Mouse (Mus musculus) heart, embryonic 13.5 days (tissue): ENCODE measurements at regions not wholly inside any gene's neighbourhood (a gene's known extent, or its start where the extent isn't known, plus 50 kb on each side); places are given as distances from the start of the nearest gene placed in this dataset.
A peak's percentile ranks its signal among the peaks of the same experiment; 100 is the strongest.

Experiments used
- ATAC-seq: fragments of 200-750 bp; cut with Nextera tagmentation; 2 replicates; pipeline ENCODE4 v1.8.0; 2017; ENCODE audit warnings: moderate TSS enrichment; ENCODE audit not compliant: insufficient number of reproducible peaks, low FRiP score, low TSS enrichment; ENCODE audit errors: extremely low read depth
- H3K27ac ChIP-seq: fragments of 300-500 bp; sonication (generic); replicated peaks from 2 replicates; pipeline ENCODE4 v1.5.1; 2015; ENCODE audit warnings: moderate library complexity, mild to moderate bottlenecking, inconsistent platforms
- H3K27me3 ChIP-seq: fragments of 300-500 bp; sonication (generic); replicated peaks from 2 replicates; pipeline ENCODE4 v1.6.1; 2015; ENCODE audit warnings: mild to moderate bottlenecking, inconsistent platforms
- H3K36me3 ChIP-seq: fragments of 300-500 bp; sonication (generic); 2 replicates; pipeline ENCODE4 v1.6.1; 2015; ENCODE audit warnings: mild to moderate bottlenecking, inconsistent platforms
- H3K4me1 ChIP-seq: fragments of 300-500 bp; sonication (generic); 2 replicates; pipeline ENCODE4 v1.6.1; 2015; ENCODE audit warnings: inconsistent platforms
- H3K4me2 ChIP-seq: fragments of 300-500 bp; sonication (generic); 2 replicates; pipeline ENCODE4 v1.6.1; 2015; ENCODE audit warnings: inconsistent platforms, mild to moderate bottlenecking, moderate library complexity
- H3K4me3 ChIP-seq: fragments of 300-500 bp; sonication (generic); 2 replicates; pipeline ENCODE4 v1.5.1; 2015; ENCODE audit warnings: moderate library complexity, mild to moderate bottlenecking, inconsistent platforms
- H3K9ac ChIP-seq: fragments of 300-500 bp; sonication (generic); 2 replicates; pipeline ENCODE4 v1.6.1; 2015; ENCODE audit warnings: inconsistent platforms, mild to moderate bottlenecking, moderate library complexity
- H3K9me3 ChIP-seq: fragments of 300-500 bp; sonication (generic); 2 replicates; pipeline ENCODE4 v1.6.1; 2016; ENCODE audit warnings: inconsistent platforms
- WGBS: fragments of 180-500 bp; shearing (Covaris S2); methylation state at CpG from one replicate; pipeline ENCODE4 v1.1.7; 2015; ENCODE audit warnings: mixed read lengths; 5-methylcytosine and 5-hydroxymethylcytosine counted together

DNA sequence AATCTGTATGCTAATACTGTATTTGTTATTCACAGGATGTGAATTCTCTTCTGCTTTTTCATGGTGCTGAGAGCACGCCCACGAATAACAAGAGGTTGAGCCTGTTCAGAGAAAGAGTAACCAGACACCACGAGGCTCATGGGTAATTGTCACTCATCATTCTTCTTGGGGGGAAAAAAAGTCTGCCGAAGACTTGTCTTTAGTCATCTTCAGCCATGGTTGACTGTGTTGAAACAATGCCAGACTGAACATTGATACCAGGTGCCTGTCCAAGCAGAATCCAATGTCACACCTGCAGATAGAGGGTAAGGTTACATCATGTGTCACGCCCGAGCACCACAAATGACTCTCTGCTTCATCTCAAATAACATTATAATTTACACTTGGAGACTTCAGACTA is 418.5 kb downstream of the Fgf9 start:
- Histone ChIP-seq H3K27me3 (no peaks in the 10 kb centered on the region), H3K9ac (no peak overlapping the region), H3K4me2 (no peak overlapping the region), H3K4me3 (no peak overlapping the region), H3K4me1 (no peaks in the 10 kb centered on the region), H3K27ac (no peak overlapping the region), H3K9me3 (no peaks in the 10 kb centered on the region), H3K36me3 (no peaks in the 10 kb centered on the region)
- WGBS, result 72% methylated on average over 6 of the region's 6 CpGs
- ATAC-seq, result no peak

DNA sequence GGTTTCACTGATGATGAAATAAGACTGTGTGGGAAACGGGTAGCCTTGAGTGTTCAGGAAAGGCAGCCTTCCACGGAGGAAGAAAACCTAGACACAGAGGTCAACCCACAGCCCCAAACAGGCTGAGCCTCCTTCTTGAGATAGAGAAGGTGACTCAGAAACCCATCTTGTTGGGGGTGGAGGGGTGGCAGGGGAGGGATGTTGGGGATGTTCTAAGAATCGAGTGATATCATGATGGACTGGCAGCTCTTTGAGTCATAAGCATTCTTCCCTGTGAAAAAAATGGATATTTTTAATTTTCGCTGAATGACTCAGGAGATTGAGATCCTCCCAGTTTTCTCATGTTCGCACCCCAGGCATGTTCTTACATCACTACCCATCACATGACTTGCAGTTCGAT is 417.5 kb downstream of the Fgf9 start:
- Histone ChIP-seq H3K4me2 (no peak overlapping the region), H3K27ac (no peak overlapping the region), H3K4me3 (no peak overlapping the region), H3K9me3 (no peaks in the 10 kb centered on the region), H3K4me1 (no peaks in the 10 kb centered on the region), H3K9ac (no peak overlapping the region), H3K27me3 (no peaks in the 10 kb centered on the region), H3K36me3 (no peaks in the 10 kb centered on the region)
- 80% methylated on average over 6 of the region's 6 CpGs for WGBS
- ATAC-seq, result no peak

DNA sequence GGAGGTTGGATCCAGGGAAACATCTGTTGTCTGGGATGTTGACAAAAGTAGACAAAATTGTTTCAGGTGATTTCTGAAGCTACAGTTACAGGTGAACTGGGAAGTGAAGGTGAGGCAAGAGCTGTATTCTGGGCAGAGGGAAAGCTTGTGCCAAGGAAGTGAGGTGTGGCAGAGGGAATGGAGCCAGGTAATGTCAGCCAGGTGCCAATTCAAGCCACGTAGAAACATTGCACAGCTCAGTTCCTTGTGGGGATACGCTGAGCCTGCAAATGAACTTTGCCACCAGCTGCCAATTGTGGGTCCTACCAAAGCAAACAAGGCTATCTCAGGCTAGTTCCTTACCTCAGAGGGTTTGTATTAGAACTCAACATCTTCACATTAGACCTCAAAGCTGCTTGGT is 410.1 kb downstream of the Fgf9 start:
- WGBS, result 80% methylated on average over 2 of the region's 2 CpGs
- peaks cover 7% of the 10 kb centered on the region; the same call in 1 of the 2 replicates for H3K4me1 ChIP-seq
- H3K4me3 ChIP-seq, result no peak overlapping the region
- H3K36me3 ChIP-seq, result no peaks in the 10 kb centered on the region
- no peak overlapping the region for H3K27ac ChIP-seq
- no peak overlapping the region for H3K9ac ChIP-seq
- no peak for ATAC-seq
- H3K27me3 ChIP-seq, result no peaks in the 10 kb centered on the region
- H3K4me2 ChIP-seq, result no peak overlapping the region
- no peaks in the 10 kb centered on the region for H3K9me3 ChIP-seq

DNA sequence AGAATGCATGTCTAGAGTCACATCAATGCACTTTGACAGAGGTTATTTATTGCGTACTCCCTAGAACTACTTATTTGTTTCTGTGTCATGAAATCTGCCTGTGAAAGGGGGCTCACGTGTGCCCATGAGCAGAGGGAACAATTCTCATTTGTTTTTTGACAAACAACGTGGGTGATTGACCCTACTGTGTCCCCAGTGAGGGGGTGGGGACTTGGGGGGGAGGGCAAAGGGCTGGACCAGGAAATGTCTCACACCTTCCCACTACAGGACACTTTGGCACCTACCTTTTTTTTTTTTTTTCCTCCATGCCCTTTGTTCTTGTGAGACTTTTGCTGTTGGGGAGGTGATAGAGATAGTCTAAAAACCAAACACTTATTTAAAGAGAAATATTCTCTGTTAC is 400.3 kb downstream of the Fgf9 start:
- Histone ChIP-seq H3K4me3 (no peak overlapping the region), H3K27me3 (no peaks in the 10 kb centered on the region), H3K4me1 (no peaks in the 10 kb centered on the region), H3K36me3 (no peaks in the 10 kb centered on the region), H3K27ac (no peak overlapping the region), H3K9me3 (no peaks in the 10 kb centered on the region), H3K9ac (no peak overlapping the region), H3K4me2 (no peak overlapping the region)
- 50% methylated on average over 3 of the region's 3 CpGs for WGBS
- ATAC-seq, result no peak

DNA sequence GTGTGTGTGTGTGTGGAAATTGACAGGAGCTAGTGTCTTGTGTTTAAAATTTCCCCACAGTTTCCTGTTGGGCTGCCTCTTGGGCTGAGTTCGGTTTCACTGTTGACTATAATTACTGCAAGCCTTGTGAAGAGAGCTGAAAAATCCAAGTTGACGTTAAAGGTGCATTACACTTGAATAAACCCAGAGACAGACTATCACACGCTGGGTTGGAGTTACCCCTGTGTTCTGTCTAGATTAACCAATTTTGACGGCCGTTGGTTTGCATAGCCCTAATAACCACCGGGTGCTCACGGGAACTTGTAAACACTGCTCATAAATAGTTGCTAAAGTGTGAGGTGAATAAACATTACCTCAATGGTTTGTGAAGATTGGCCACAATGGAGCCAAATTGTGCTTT is 398.1 kb downstream of the Fgf9 start:
- Histone ChIP-seq H3K36me3 (no peaks in the 10 kb centered on the region), H3K4me2 (no peak overlapping the region), H3K9ac (no peak overlapping the region), H3K27ac (no peak overlapping the region), H3K27me3 (no peaks in the 10 kb centered on the region), H3K4me1 (no peaks in the 10 kb centered on the region), H3K4me3 (no peak overlapping the region), H3K9me3 (peaks cover 4% of the 10 kb centered on the region; the same call in 1 of the 2 replicates)
- ATAC-seq, result no peak
- 72% methylated on average over 7 of the region's 7 CpGs for WGBS

DNA sequence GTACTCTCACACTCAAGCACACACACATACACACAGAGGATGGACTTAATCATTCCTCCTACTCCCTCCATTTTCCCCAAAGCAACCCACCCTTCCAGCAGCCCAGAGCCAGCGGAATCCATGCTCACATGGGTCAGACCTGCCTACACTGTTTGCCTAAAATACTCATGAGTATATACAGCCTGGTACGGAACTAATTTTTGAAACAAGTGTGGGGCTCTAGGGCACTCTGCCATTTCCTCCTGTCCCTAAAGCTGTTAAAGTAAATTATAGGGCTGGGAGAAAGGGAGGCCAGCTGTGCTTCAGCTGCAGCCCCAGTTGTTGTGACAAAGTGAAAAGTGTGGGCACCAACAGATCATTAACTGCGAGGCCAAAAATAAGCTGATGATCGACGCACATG is 397.5 kb downstream of the Fgf9 start:
- Histone ChIP-seq H3K4me2 (no peak overlapping the region), H3K4me1 (no peaks in the 10 kb centered on the region), H3K4me3 (no peak overlapping the region), H3K27ac (no peak overlapping the region), H3K9ac (no peak overlapping the region), H3K36me3 (no peaks in the 10 kb centered on the region), H3K27me3 (no peaks in the 10 kb centered on the region), H3K9me3 (peaks cover 4% of the 10 kb centered on the region; the same call in 1 of the 2 replicates)
- WGBS, result 77% methylated on average over 5 of the region's 5 CpGs
- no peak for ATAC-seq

DNA sequence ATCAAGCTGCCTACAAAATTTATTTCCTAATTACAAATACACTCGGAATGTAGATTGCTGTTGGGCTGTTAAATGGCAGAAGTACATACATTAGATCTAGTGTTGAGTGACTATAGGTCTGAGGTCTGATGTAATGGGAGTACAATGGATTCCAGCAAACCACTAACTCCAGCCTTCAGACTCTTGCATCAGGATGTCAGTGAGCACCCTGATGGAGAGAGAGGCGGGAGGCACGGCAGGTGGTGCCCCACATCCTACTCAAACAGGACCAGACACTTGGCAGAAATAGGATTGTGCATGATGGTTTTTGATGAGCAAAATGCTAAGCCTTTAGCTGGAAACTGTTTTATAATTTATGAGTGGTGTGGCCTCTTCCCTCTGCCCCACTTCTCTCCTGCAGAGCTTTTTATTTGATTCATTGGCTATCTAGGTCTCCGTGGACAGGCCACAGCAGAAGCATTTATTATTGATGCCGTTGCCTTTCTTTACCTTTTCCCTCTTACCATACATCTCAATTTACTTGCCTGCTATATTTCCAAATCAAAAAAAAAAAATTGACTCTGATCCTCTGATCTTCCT is 376.5 kb downstream of the Fgf9 start:
- no peak overlapping the region for H3K4me2 ChIP-seq
- 77% methylated on average over 5 of the region's 5 CpGs for WGBS
- ATAC-seq, result no peak
- H3K4me1 ChIP-seq, result 0 out of 2 replicates have a peak, but pooled peaks cover 3% of the 10 kb centered on the region
- no peak overlapping the region for H3K9ac ChIP-seq
- H3K27ac ChIP-seq, result no peak overlapping the region
- H3K27me3 ChIP-seq, result no peaks in the 10 kb centered on the region
- no peaks in the 10 kb centered on the region for H3K36me3 ChIP-seq
- H3K4me3 ChIP-seq, result no peak overlapping the region
- H3K9me3 ChIP-seq, result no peaks in the 10 kb centered on the region

DNA sequence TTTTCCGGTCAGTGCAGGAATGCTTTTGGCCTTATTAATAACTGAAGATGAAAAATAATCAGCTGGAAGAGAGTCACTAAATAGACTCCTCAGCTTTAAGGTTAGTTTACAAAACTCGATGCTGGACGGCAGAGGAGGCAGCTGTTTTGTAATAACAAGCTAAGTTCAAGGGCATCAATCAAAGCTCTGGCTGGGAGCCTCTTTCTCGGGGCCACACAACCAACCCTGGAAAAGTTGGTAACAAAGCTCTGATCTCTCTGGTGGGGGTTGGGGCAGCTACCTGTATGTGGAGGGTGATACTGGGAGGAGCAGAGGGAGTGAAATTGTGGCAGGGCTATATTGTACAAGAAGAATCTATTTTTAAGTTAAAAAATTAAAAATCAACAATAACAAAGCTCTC is 374.1 kb downstream of the Fgf9 start:
- no peak overlapping the region for H3K27ac ChIP-seq
- WGBS, result 66% methylated on average over 4 of the region's 4 CpGs
- no peaks in the 10 kb centered on the region for H3K9me3 ChIP-seq
- H3K4me1 ChIP-seq, result peaks cover 14% of the 10 kb centered on the region; the same call in 1 of the 2 replicates
- H3K9ac ChIP-seq, result no peak overlapping the region
- H3K4me2 ChIP-seq, result no peak overlapping the region
- no peak for ATAC-seq
- H3K27me3 ChIP-seq, result no peaks in the 10 kb centered on the region
- no peak overlapping the region for H3K4me3 ChIP-seq
- H3K36me3 ChIP-seq, result no peaks in the 10 kb centered on the region

DNA sequence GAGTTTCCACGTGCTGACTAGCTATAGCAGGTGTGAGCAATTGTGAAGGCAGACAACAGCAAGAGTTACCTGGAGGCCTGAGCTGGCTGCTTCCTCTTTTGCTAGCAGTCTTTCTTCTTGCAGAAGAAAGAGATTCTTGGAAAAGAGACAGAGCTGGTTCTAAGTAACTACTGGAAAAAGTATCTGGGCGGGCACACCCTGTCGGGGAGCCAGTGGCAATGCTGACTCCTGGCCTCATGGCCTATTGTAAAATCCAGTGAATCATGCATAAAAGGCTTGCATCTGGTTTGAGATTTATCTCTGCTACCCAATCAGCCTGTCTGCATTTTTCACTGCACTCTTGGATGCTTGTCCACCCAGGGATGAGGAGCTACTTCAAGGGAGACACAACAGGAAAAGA is 372.2 kb downstream of the Fgf9 start:
- no peak overlapping the region for H3K9ac ChIP-seq
- H3K4me2 ChIP-seq, result no peak overlapping the region
- 88% methylated on average over 3 of the region's 3 CpGs for WGBS
- H3K27me3 ChIP-seq, result no peaks in the 10 kb centered on the region
- no peaks in the 10 kb centered on the region for H3K36me3 ChIP-seq
- peaks cover 11% of the 10 kb centered on the region; the same call in 1 of the 2 replicates for H3K4me1 ChIP-seq
- H3K9me3 ChIP-seq, result no peaks in the 10 kb centered on the region
- H3K4me3 ChIP-seq, result no peak overlapping the region
- no peak overlapping the region for H3K27ac ChIP-seq
- ATAC-seq, result no peak

DNA sequence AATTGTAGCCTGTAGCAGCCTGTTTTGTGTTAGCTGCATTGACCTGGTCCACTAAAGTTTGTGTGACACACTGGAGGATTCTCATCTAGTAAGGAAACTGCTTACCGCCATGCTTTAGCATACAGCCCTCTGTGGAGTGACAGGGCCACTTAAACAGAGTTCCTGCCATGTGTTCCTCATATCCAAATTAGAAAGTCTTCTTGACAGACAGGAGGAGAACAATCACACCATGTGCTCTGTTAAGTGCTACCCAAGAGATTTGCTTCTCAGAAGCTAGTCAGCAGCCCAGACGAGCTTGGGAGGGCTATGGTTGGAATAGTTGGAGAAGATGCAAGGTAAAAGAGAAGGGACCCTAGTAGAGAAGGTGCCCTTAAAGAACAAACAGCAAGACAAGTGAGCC is 369.6 kb downstream of the Fgf9 start:
- Histone ChIP-seq H3K27me3 (no peaks in the 10 kb centered on the region), H3K9ac (no peak overlapping the region), H3K36me3 (no peaks in the 10 kb centered on the region), H3K4me1 (peaks cover 11% of the 10 kb centered on the region; the same call in 1 of the 2 replicates), H3K4me2 (no peak overlapping the region), H3K9me3 (no peaks in the 10 kb centered on the region), H3K27ac (peak overlapping the region; percentile 36; the same call in 1 of the 2 replicates), H3K4me3 (no peak overlapping the region)
- ATAC-seq, result no peak
- WGBS, result 44% methylated on average over 2 of the region's 2 CpGs

DNA sequence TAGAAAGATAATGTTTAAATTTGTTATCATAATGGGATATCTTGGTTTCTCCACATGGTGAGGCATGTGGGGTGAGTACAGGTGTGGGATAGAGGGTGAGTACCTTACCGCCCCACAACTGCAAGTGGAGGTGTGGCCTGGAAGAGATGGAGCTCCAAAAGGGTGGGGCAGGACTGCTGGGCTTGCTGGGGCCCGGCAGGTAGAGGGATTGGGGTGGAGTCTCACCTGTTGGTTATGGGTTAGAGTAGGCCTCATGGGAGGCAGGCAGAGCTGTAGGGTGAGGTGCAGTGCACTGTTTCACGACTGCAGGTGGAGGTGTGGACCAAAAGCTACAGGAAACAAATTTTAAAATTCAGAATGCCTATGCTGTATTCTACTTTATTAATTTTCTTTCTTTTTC is 365.7 kb downstream of the Fgf9 start:
- Histone ChIP-seq H3K9ac (no peak overlapping the region), H3K27me3 (no peaks in the 10 kb centered on the region), H3K36me3 (no peaks in the 10 kb centered on the region), H3K27ac (no peak overlapping the region), H3K4me3 (no peak overlapping the region), H3K4me2 (no peak overlapping the region), H3K9me3 (no peaks in the 10 kb centered on the region), H3K4me1 (peaks cover 11% of the 10 kb centered on the region; the same call in 1 of the 2 replicates)
- 82% methylated on average over 3 of the region's 3 CpGs for WGBS
- ATAC-seq, result no peak

DNA sequence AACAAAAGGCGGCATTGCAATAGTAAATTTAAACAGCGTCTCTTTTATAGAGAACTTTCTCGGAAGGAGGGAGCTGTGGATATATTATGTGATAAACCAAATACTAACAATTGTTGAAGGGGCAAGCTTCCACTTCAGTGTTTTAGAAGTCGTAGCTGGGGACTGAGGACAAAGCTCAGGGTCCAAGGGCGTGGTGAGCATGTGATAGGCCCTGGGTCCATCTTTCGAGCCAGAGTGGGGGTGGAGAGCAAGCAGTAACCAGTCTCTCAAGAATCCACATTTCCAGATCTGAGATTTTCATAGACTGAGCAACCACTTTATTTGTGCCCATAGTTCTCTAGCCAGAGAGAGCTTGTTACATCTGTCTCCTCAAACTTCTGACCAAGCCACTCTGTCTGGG is 356.1 kb downstream of the Fgf9 start:
- no peak overlapping the region for H3K27ac ChIP-seq
- no peak overlapping the region for H3K9ac ChIP-seq
- WGBS, result 68% methylated on average over 6 of the region's 6 CpGs

More for the DNA sequence above, 356.1 kb downstream of the Fgf9 start:
- no peaks in the 10 kb centered on the region for H3K36me3 ChIP-seq
- H3K9me3 ChIP-seq, result no peaks in the 10 kb centered on the region
- H3K4me1 ChIP-seq, result peaks cover 40% of the 10 kb centered on the region
- ATAC-seq, result no peak
- H3K4me2 ChIP-seq, result no peak overlapping the region
- no peaks in the 10 kb centered on the region for H3K27me3 ChIP-seq
- H3K4me3 ChIP-seq, result no peak overlapping the region
